Mouse (Mus musculus): ENCODE results near the gene Wfdc3.
A peak's percentile ranks its signal among the peaks of the same experiment; 100 is the strongest.

Wfdc3 gene

GRCm38 (mm10) chr2:164776130-164776529 lies 30.4 kb upstream of the Wfdc3 start:
- no peak for DNase-seq (ENCODE audit: low read depth, low spot score)

- DNase-seq (ENCODE audit: low read depth, low spot score): no peak
Measured at GRCm38 (mm10) chr2:164773989-164774364, 28.2 kb upstream of the Wfdc3 start.

- no peak for DNase-seq (ENCODE audit: low read depth, low spot score)
Measured at GRCm38 (mm10) chr2:164773229-164773988, 27.7 kb upstream of the Wfdc3 start.

- no peak for DNase-seq (ENCODE audit: low read depth, low spot score)
Measured at GRCm38 (mm10) chr2:164771123-164771522, 25.4 kb upstream of the Wfdc3 start.

- no peak for DNase-seq (ENCODE audit: low read depth, low spot score)
Measured at GRCm38 (mm10) chr2:164770279-164770678, 24.5 kb upstream of the Wfdc3 start.

GRCm38 (mm10) chr2:164769258-164770037 lies 23.7 kb upstream of the Wfdc3 start, which contains the start of gene Ube2c:
Gene Ube2c (plus strand): TSS chr2:164769898.
- peak; percentile 98 for DNase-seq (ENCODE audit: low read depth, low spot score)

GRCm38 (mm10) chr2:164767812-164768540 lies 22.2 kb upstream of the Wfdc3 start:
- no peak for DNase-seq (ENCODE audit: low read depth, low spot score)

GRCm38 (mm10) chr2:164765841-164766240 lies 20.1 kb upstream of the Wfdc3 start:
- DNase-seq (ENCODE audit: low read depth, low spot score): no peak

GRCm38 (mm10) chr2:164762593-164762992 lies 16.9 kb upstream of the Wfdc3 start:
- DNase-seq (ENCODE audit: low read depth, low spot score): no peak

GRCm38 (mm10) chr2:164761971-164762370 lies 16.2 kb upstream of the Wfdc3 start:
- no peak for DNase-seq (ENCODE audit: low read depth, low spot score)

- DNase-seq (ENCODE audit: low read depth, low spot score): no peak
Measured at GRCm38 (mm10) chr2:164761502-164761901, 15.8 kb upstream of the Wfdc3 start.

GRCm38 (mm10) chr2:164760059-164760833 lies 14.5 kb upstream of the Wfdc3 start:
- no peak for DNase-seq (ENCODE audit: low read depth, low spot score)

GRCm38 (mm10) chr2:164758692-164759091 lies 13.0 kb upstream of the Wfdc3 start:
- DNase-seq (ENCODE audit: low read depth, low spot score): no peak

- DNase-seq (ENCODE audit: low read depth, low spot score): no peak
Measured at GRCm38 (mm10) chr2:164757841-164758240, 12.1 kb upstream of the Wfdc3 start.

GRCm38 (mm10) chr2:164754800-164755199 lies 9.1 kb upstream of the Wfdc3 start:
- DNase-seq (ENCODE audit: low read depth, low spot score): no peak

- DNase-seq (ENCODE audit: low read depth, low spot score): no peak
Measured at GRCm38 (mm10) chr2:164754105-164754504, 8.4 kb upstream of the Wfdc3 start.

- DNase-seq (ENCODE audit: low read depth, low spot score): no peak
Measured at GRCm38 (mm10) chr2:164752454-164752853, 6.7 kb upstream of the Wfdc3 start.

GRCm38 (mm10) chr2:164748991-164749390 lies 3.3 kb upstream of the Wfdc3 start:
- DNase-seq (ENCODE audit: low read depth, low spot score): no peak

- no peak for DNase-seq (ENCODE audit: low read depth, low spot score)
Measured at GRCm38 (mm10) chr2:164748191-164748590, 2.5 kb upstream of the Wfdc3 start.

GRCm38 (mm10) chr2:164746693-164747092 lies 962 bp upstream of the Wfdc3 start:
- no peak for DNase-seq (ENCODE audit: low read depth, low spot score)

- no peak for DNase-seq (ENCODE audit: low read depth, low spot score)
Measured at GRCm38 (mm10) chr2:164744987-164745386, 744 bp downstream of the Wfdc3 start.

Measured in embryo, embryonic 11.5 days (tissue).